In genomic region chr11:44395401-44395800, GRCm38 (mm10) we compare ENCODE assay signal across 25 mouse cellular contexts. TPM values are rescaled to one million over a fixed set of nuclear protein-coding genes. Genes with fewer than 3 reads are reported as not detected.
A peak's percentile ranks its signal among the peaks of the same experiment; 100 is the strongest.
DNase-seq lines count a peak whose midpoint lies in the region; ATAC-seq lines count a peak whose summit lies in the region.
"Had no signal": no experiment of that assay in that cellular context is flagged by ENCODE, and none has a peak within 500 bp of the region (broad histone marks: within the 10 kb centered on the region; RNA-seq: fewer than 3 reads in every experiment).

No protein-coding gene starts in this region.

- peak; percentile 29 for ATAC-seq in common myeloid progenitor, adult 5-6 weeks (replicated peaks; ENCODE audit: low read depth, poor library complexity, severe bottlenecking)
- peak; percentile 20 for ATAC-seq in megakaryocyte progenitor cell, adult 5-6 weeks (replicated peaks; ENCODE audit: poor library complexity)
- ATAC-seq: forebrain, embryonic 13.5 days; inflammation-experienced regulatory T-cells, adult 6 months; midbrain, embryonic 15.5 days; Patski had no signal

- peak; percentile 18 for DNase-seq in thymus, postnatal 4 days
- no peak for DNase-seq in thymus, postnatal 14 days
- DNase-seq in left cerebral cortex, adult 8-10 months (ENCODE audit: low spot score in 2 of 2): no peak
- DNase-seq in layer of hippocampus, adult 8-10 months (ENCODE audit: low spot score in 2 of 2): no peak
- no peak for DNase-seq in lung, postnatal 14 days
- DNase-seq: adrenal gland, postnatal 14 days; cerebellum, adult 8-10 months; cerebellum, postnatal 36 days; gastrocnemius, adult 2 months; kidney, adult 18-20 months; kidney, postnatal 4 days; left cerebral cortex, postnatal 4 days; lung, adult 18-20 months; lung, postnatal 10 days; spleen, adult 18-20 months had no signal

RNA-seq across cellular contexts. Expression of gene Il12b, which starts 4.5 kb away (rescaled TPM):
- total RNA-seq in common myeloid progenitor, adult 5-6 weeks (2017): not detected in 2 replicates
- total RNA-seq in megakaryocyte progenitor cell, adult 5-6 weeks (2015): not detected in 2 replicates
- not detected in 2 replicates for total RNA-seq in megakaryocyte progenitor cell, adult 5-6 weeks (2017)
- not detected for total RNA-seq in left cerebral cortex, adult 8-10 months (2022)
- total RNA-seq in layer of hippocampus, adult 8-10 months (2022): not detected
- total RNA-seq: adrenal gland, postnatal 14 days; G1E; gastrocnemius, adult 2 months; gastrocnemius, postnatal 4 days; layer of hippocampus, postnatal 10 days; left cerebral cortex, adult 2 months; left cerebral cortex, postnatal 4 days had no signal
